Mouse (Mus musculus) hindbrain, embryonic 14.5 days (tissue): ENCODE results near the gene H2-Eb1. TPM values are rescaled to one million over a fixed set of nuclear protein-coding genes. Genes with fewer than 3 reads are reported as not detected.

Experiments
- ATAC-seq: fragments of 200-750 bp; cut with Nextera tagmentation; 2 replicates; pipeline ENCODE4 v1.8.0; 2017; ENCODE audit warnings: moderate number of reproducible peaks, mild to moderate bottlenecking, moderate TSS enrichment, moderate library complexity; ENCODE audit not compliant: low FRiP score
- DNase-seq: peaks from one replicate; pipeline ENCODE4 v3.0.0-alpha.2; 2015; ENCODE audit warnings: low spot score
- H3K27ac ChIP-seq: fragments of 300-500 bp; sonication (generic); 2 replicates; pipeline ENCODE4 v1.5.1; 2014; ENCODE audit warnings: mild to moderate bottlenecking, moderate library complexity
- H3K27me3 ChIP-seq: fragments of 300-500 bp; sonication (generic); 2 replicates; pipeline ENCODE4 v1.6.1; 2014; ENCODE audit warnings: mild to moderate bottlenecking, low read length, mixed read lengths; ENCODE audit not compliant: control insufficient read depth, insufficient read depth
- H3K36me3 ChIP-seq: fragments of 300-500 bp; sonication (generic); replicated peaks from 2 replicates; pipeline ENCODE4 v1.6.1; 2014; ENCODE audit not compliant: control insufficient read depth, insufficient read depth
- H3K4me1 ChIP-seq: fragments of 300-500 bp; sonication (generic); replicated peaks from 2 replicates; pipeline ENCODE4 v1.6.1; 2014; ENCODE audit warnings: antibody characterized with exemption, low read length, mixed read lengths; ENCODE audit not compliant: control insufficient read depth, insufficient read depth
- H3K4me2 ChIP-seq: fragments of 300-500 bp; sonication (generic); replicated peaks from 2 replicates; pipeline ENCODE4 v1.6.1; 2014; ENCODE audit warnings: mild to moderate bottlenecking, moderate library complexity
- H3K4me3 ChIP-seq: fragments of 300-500 bp; sonication (generic); replicated peaks from 2 replicates; pipeline ENCODE4 v1.5.1; 2014; ENCODE audit warnings: mild to moderate bottlenecking, low read length
- H3K9ac ChIP-seq: fragments of 300-500 bp; sonication (generic); 2 replicates; pipeline ENCODE4 v1.6.1; 2014
- H3K9me3 ChIP-seq: fragments of 300-500 bp; sonication (generic); 2 replicates; pipeline ENCODE4 v1.6.1; 2016; ENCODE audit warnings: low read length; ENCODE audit not compliant: control insufficient read depth
- WGBS: fragments of 180-500 bp; shearing (Covaris S2); extraction: QIAGEN DNeasy Blood & Tissue Kit; methylation state at CpG from one replicate; pipeline ENCODE4 v1.1.7; 2014; 5-methylcytosine and 5-hydroxymethylcytosine counted together
- polyA plus RNA-seq: library from polyadenylated mRNA; unstranded; fragments of >200 nt; fragmentation: Nextera tagmentation; extraction: Ambion mirVana; gene quantifications from 2 replicates; pipeline ENCODE4 v1.2.1, GENCODE M21; 2014

The H2-Eb1 gene
- polyA plus RNA-seq, 1 experiment from 2014 or later, result 3.9 TPM

GRCm38 (mm10) chr17:34286501-34286900 lies 19.2 kb upstream of the H2-Eb1 start:
- no peak overlapping the region for H3K9ac ChIP-seq
- H3K27ac ChIP-seq, result no peak overlapping the region
- no peak overlapping the region for H3K4me2 ChIP-seq
- H3K27me3 ChIP-seq, result no peaks in the 10 kb centered on the region
- H3K9me3 ChIP-seq, result no peaks in the 10 kb centered on the region
- H3K4me3 ChIP-seq, result no peak overlapping the region
- no peaks in the 10 kb centered on the region for H3K36me3 ChIP-seq
- H3K4me1 ChIP-seq, result no peaks in the 10 kb centered on the region
- no peak for DNase-seq
- 85% methylated on average over 5 of the region's 5 CpGs for WGBS
- ATAC-seq, result no peak

GRCm38 (mm10) chr17:34286999-34287398 lies 18.7 kb upstream of the H2-Eb1 start:
- no peak overlapping the region for H3K4me2 ChIP-seq
- ATAC-seq (no peak), DNase-seq (no peak)
- H3K36me3 ChIP-seq, result no peaks in the 10 kb centered on the region
- no peaks in the 10 kb centered on the region for H3K4me1 ChIP-seq
- no peak overlapping the region for H3K27ac ChIP-seq
- no peaks in the 10 kb centered on the region for H3K27me3 ChIP-seq
- H3K9ac ChIP-seq, result no peak overlapping the region
- 73% methylated on average over 6 of the region's 6 CpGs for WGBS
- H3K4me3 ChIP-seq, result no peak overlapping the region
- H3K9me3 ChIP-seq, result no peaks in the 10 kb centered on the region

GRCm38 (mm10) chr17:34287648-34288047 lies 18.0 kb upstream of the H2-Eb1 start, which contains the start of gene H2-Aa:
Gene H2-Aa, minus strand, starts transcription at chr17:34287823.
- DNase-seq (peak; percentile 77), ATAC-seq (no peak; the same call in 1 of the 2 replicates)
- Histone ChIP-seq H3K9me3 (no peaks in the 10 kb centered on the region), H3K4me1 (no peaks in the 10 kb centered on the region), H3K27ac (no peak within 1 kb of the TSS), H3K27me3 (no peaks in the 10 kb centered on the region), H3K4me2 (no peak within 1 kb of the TSS), H3K4me3 (no peak within 1 kb of the TSS), H3K36me3 (no peaks in the 10 kb centered on the region), H3K9ac (no peak within 1 kb of the TSS)
- 15% methylated on average over 8 of the region's 8 CpGs for WGBS

GRCm38 (mm10) chr17:34288131-34288530 lies 17.5 kb upstream of the H2-Eb1 start:
- Histone ChIP-seq H3K27me3 (no peaks in the 10 kb centered on the region), H3K36me3 (no peaks in the 10 kb centered on the region), H3K9me3 (no peaks in the 10 kb centered on the region), H3K9ac (no peak overlapping the region), H3K4me3 (no peak overlapping the region), H3K27ac (no peak overlapping the region), H3K4me2 (no peak overlapping the region), H3K4me1 (no peaks in the 10 kb centered on the region)
- WGBS, result 79% methylated on average over 3 of the region's 3 CpGs
- DNase-seq, result no peak
- no peak for ATAC-seq

GRCm38 (mm10) chr17:34291609-34292008 lies 14.1 kb upstream of the H2-Eb1 start:
- Histone ChIP-seq H3K4me1 (no peaks in the 10 kb centered on the region; the same call in 1 of the 2 replicates), H3K9me3 (no peaks in the 10 kb centered on the region), H3K27ac (no peak overlapping the region), H3K9ac (no peak overlapping the region), H3K4me3 (no peak overlapping the region), H3K36me3 (no peaks in the 10 kb centered on the region), H3K4me2 (no peak overlapping the region), H3K27me3 (no peaks in the 10 kb centered on the region)
- 15% methylated on average over 8 of the region's 8 CpGs for WGBS
- peak; percentile 97 for DNase-seq
- peak; percentile 91 for ATAC-seq

GRCm38 (mm10) chr17:34292570-34292969 lies 13.1 kb upstream of the H2-Eb1 start:
- DNase-seq (no peak), ATAC-seq (no peak)
- Histone ChIP-seq H3K4me1 (no peaks in the 10 kb centered on the region; the same call in 1 of the 2 replicates), H3K4me3 (no peak overlapping the region), H3K36me3 (no peaks in the 10 kb centered on the region), H3K4me2 (no peak overlapping the region), H3K27me3 (no peaks in the 10 kb centered on the region), H3K9me3 (no peaks in the 10 kb centered on the region), H3K9ac (no peak overlapping the region), H3K27ac (no peak overlapping the region)
- 92% methylated on average over 4 of the region's 4 CpGs for WGBS

GRCm38 (mm10) chr17:34293533-34293932 lies 12.1 kb upstream of the H2-Eb1 start:
- no peak for ATAC-seq
- H3K27ac ChIP-seq, result no peak overlapping the region
- H3K27me3 ChIP-seq, result no peaks in the 10 kb centered on the region
- H3K4me3 ChIP-seq, result no peak overlapping the region
- H3K36me3 ChIP-seq, result no peaks in the 10 kb centered on the region
- H3K9ac ChIP-seq, result no peak overlapping the region
- WGBS, result 61% methylated on average over 2 of the region's 2 CpGs
- no peak overlapping the region for H3K4me2 ChIP-seq
- H3K4me1 ChIP-seq, result no peaks in the 10 kb centered on the region; the same call in 1 of the 2 replicates
- DNase-seq, result no peak
- H3K9me3 ChIP-seq, result no peaks in the 10 kb centered on the region

GRCm38 (mm10) chr17:34294249-34294648 lies 11.4 kb upstream of the H2-Eb1 start:
- Histone ChIP-seq H3K4me2 (no peak overlapping the region), H3K9ac (no peak overlapping the region), H3K36me3 (no peaks in the 10 kb centered on the region), H3K27ac (no peak overlapping the region), H3K4me1 (no peaks in the 10 kb centered on the region; the same call in 1 of the 2 replicates), H3K27me3 (no peaks in the 10 kb centered on the region), H3K4me3 (no peak overlapping the region), H3K9me3 (no peaks in the 10 kb centered on the region)
- DNase-seq (no peak), ATAC-seq (no peak)
- WGBS, result 68% methylated on average over 4 of the region's 4 CpGs

- no peak overlapping the region for H3K4me3 ChIP-seq
These were observed 10.4 kb upstream of the H2-Eb1 start for GRCm38 (mm10) chr17:34295307-34295706.

More at GRCm38 (mm10) chr17:34295307-34295706, 10.4 kb upstream of the H2-Eb1 start:
- Histone ChIP-seq H3K36me3 (no peaks in the 10 kb centered on the region), H3K4me1 (no peaks in the 10 kb centered on the region; the same call in 1 of the 2 replicates), H3K27me3 (no peaks in the 10 kb centered on the region), H3K9ac (no peak overlapping the region), H3K9me3 (no peaks in the 10 kb centered on the region), H3K27ac (no peak overlapping the region), H3K4me2 (no peak overlapping the region)
- DNase-seq (no peak), ATAC-seq (no peak)
